Mouse (Mus musculus) liver, postnatal 0 days (tissue): ENCODE results near the gene B3galnt1.

Experiments used
- CTCF ChIP-seq: sonication (generic); IDR thresholded peaks from 2 replicates; pipeline ENCODE4 v1.5.1; 2016; ENCODE audit warnings: antibody characterized with exemption, low read depth
- EP300 ChIP-seq: IDR thresholded peaks from 2 replicates; pipeline ENCODE4 v1.6.1; 2016; ENCODE audit warnings: antibody characterized with exemption, low read depth, mild to moderate bottlenecking

DNA sequence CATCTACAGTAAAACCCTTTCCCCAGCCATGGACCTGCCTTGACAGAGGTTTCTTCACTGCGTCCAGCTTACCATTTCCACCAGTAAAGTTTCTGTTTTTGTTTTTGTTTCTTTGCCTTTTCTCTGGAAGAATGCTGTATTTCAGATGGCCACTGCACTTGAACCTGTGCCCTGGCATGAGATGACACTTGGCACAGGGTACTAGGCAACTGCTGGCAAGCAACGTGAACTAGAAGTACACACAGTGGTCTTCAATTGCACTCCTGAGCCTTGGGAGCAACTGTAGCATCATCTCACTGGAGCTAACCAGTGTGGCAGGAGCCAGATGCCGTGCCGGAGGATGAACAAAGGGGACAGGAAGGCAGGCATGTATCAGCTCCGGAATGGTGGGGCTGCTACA lies 26.2 kb downstream of the B3galnt1 start:
- TF ChIP-seq CTCF = no peak
- no peak for TF ChIP-seq EP300
